Mouse (Mus musculus): ENCODE measurements at regions not wholly inside any gene's neighbourhood (a gene's known extent, or its start where the extent isn't known, plus 50 kb on each side); places are given as distances from the start of the nearest gene placed in this dataset.

DNA sequence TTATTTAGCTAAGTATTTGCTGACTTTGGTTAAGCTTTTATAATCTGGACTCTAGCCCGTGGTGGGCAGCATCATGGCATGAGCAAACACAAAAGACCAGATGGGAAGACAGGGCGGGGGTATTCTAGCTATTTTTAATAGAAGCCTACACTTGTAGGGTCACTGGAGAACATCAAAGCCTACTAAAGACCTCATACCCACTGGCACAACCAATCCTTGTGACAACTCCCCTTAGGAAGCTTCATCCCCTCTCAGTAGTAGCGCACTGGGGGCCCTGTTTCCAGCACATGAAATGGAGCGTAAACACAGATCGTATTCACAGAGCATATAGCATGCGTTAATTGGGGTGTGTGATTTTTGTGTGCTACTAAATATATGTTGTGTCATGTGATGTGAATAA lies 202.4 kb downstream of the Smoc2 start:
- DNase-seq = no peak

DNA sequence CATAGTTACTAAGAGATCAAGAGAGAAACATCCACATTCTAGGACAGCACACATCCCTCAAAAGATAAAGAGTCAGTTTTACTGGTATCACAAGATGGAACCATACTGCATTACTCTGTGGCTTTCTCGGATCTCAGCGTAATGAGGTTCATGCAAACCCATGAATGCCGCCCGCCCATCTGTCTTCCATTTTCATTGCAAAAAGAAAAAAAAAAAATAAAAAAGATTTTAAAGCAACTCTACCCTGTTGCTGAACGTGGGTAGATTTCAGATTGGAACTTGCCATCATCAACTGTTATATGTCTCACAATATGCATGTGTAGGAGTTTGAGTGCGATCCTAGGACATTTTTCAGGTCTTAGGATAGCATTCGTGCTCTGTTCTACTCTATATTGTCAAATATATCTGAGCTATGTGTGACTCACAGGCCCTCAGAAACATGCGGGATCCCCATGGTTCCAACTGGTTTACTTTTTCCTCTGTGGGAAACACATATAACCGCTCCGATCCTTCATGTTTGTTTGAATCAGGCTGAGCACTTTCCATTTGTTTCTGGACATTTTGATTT lies 199.7 kb downstream of the Smoc2 start:
- no peak for DNase-seq

GRCm38 (mm10) chr17:14476707-14477106 lies 197.4 kb downstream of the Smoc2 start:
- DNase-seq = no peak

DNA sequence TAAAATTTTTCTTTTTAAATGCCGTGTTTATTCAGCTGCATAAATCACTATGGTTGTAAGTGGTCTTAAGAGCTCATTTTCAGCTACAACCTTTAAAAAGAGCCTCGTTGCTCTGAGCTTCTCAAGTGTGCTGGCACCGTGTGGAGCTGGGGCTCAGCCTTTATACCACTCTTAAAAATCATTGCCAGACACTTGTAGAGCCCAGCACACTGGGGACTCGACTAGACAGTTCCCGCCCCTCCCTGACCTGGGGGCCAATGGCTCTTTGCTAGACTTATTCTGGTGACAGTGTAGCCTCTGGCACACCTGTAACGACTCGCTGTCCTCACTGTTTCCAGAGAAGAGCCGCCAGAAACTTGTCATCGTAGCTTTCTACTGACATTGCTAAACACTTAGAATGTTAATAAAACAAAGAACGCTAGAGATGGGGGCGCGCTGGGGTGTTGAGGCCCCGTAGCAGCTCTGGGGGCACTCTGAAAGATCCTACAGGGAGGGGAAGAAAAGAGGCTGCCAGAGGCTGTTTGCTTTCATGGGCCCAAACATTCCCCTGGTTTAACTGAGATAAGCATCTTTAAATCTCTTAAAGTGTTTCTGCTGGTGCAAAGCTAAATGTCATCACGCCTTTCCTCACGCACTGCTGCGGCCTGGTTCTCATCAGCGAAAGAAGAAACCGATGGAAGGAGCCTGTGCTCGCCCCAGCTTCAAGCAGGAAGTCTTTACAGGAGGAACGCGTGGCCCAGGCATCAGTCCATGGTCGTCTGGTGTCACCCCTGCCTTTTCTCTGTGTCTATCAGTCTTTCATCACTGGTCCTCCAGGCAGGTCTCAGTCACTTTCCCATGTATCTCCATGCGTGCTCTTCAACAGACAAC lies 196.7 kb downstream of the Smoc2 start:
- DNase-seq = no peak

- DNase-seq = no peak
Observed at GRCm38 (mm10) chr17:14475277-14475676, 196.0 kb downstream of the Smoc2 start.

GRCm38 (mm10) chr17:14468754-14469488 lies 189.6 kb downstream of the Smoc2 start:
- DNase-seq = no peak

DNA sequence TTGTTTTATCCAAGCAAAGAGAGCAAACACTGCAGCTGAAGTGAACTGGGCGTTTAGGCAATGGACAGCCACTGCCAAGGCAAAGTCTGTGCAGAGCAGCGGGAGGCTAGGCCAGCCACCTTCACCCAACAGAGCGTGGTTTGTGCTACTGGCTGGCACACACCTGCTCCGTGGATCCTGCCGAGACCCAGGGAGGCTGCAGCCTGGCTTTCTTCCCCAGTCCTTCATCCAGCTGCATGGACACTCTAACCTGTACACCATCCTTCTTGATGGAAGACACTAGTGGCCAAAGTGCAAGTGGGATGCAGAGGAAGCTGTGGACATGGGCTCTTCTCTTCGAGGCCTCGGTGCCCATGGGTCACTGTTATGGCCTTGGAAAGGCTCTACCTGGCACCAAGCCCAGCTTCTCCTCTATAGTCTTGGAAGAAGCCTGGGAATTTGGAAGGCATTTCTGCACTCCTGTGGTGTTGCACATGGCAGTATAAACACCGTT lies 176.0 kb downstream of the Smoc2 start:
- DNase-seq = peak; percentile 74 to 82

Measured in cerebellum, postnatal 36 days (tissue).